Mouse (Mus musculus) brain, embryonic 14.5 days (tissue): Measurements from ENCODE around the gene Arid4a.

Experiments used
- CTCF ChIP-seq: fragments of 200-500 bp; IDR thresholded peaks from 2 replicates; pipeline ENCODE4 v1.5.1; 2012; ENCODE audit warnings: inconsistent platforms, mild to moderate bottlenecking, moderate library complexity, borderline replicate concordance; ENCODE audit not compliant: insufficient read depth, insufficient read length; ENCODE audit errors: extremely low read depth
- POLR2A ChIP-seq: fragments of 200-500 bp; IDR thresholded peaks from 2 replicates; pipeline ENCODE4 v1.6.1; 2012; ENCODE audit warnings: mild to moderate bottlenecking, inconsistent platforms, borderline replicate concordance; ENCODE audit not compliant: poor library complexity, insufficient read depth, insufficient read length, severe bottlenecking; ENCODE audit errors: extremely low read depth

GRCm38 (mm10) chr12:71113675-71114288 lies 98.0 kb downstream of the Arid4a start:
- TF ChIP-seq CTCF (no peak), POLR2A (no peak)
